Mouse (Mus musculus): Measurements from ENCODE around the gene Cyp2j6. TPM values are rescaled to one million over a fixed set of nuclear protein-coding genes. Genes with fewer than 3 reads are reported as not detected.
A peak's percentile ranks its signal among the peaks of the same experiment; 100 is the strongest.
"Not testable (repeated sequence)": the region's sequence is repeated elsewhere in the genome, so short reads cannot be mapped to it uniquely, and the experiment has no call there.

The Cyp2j6 gene
- polyA plus RNA-seq (2012; rRNA removed) = 9.7 and 11.3 TPM in 2 replicates

- peak; percentile 23 for DNase-seq (ENCODE audit: low spot score)
These were observed at the start of gene Cyp2j6 for GRCm38 (mm10) chr4:96553133-96553819. Cyp2j6 (minus strand) TSS chr4:96553661.

- peak; percentile 23 for DNase-seq (ENCODE audit: low spot score)
These were observed 38.3 kb upstream of the Cyp2j6 start for GRCm38 (mm10) chr4:96591791-96592150.

GRCm38 (mm10) chr4:96590911-96591790 is 37.7 kb upstream of the Cyp2j6 start, which contains the start of gene Cyp2j9:
Cyp2j9 (minus strand) TSS chr4:96591578.
- DNase-seq (ENCODE audit: low spot score) = peak; percentile 33

GRCm38 (mm10) chr4:96581425-96582088 is 28.1 kb upstream of the Cyp2j6 start:
- DNase-seq (ENCODE audit: low spot score) = no peak

GRCm38 (mm10) chr4:96580351-96580750 is 26.9 kb upstream of the Cyp2j6 start:
- not testable (repeated sequence) for DNase-seq (ENCODE audit: low spot score)

- no peak for DNase-seq (ENCODE audit: low spot score)
These were observed 16.0 kb upstream of the Cyp2j6 start for GRCm38 (mm10) chr4:96569442-96569841.

- DNase-seq (ENCODE audit: low spot score) = no peak
These were observed 14.5 kb upstream of the Cyp2j6 start for GRCm38 (mm10) chr4:96567988-96568387.

GRCm38 (mm10) chr4:96565808-96566207 is 12.3 kb upstream of the Cyp2j6 start:
- DNase-seq (ENCODE audit: low spot score) = no peak

GRCm38 (mm10) chr4:96560464-96560863 is 7.0 kb upstream of the Cyp2j6 start:
- DNase-seq (ENCODE audit: low spot score) = no peak

GRCm38 (mm10) chr4:96559781-96560180 is 6.3 kb upstream of the Cyp2j6 start:
- DNase-seq (ENCODE audit: low spot score) = no peak

GRCm38 (mm10) chr4:96551619-96552018 is 1.8 kb downstream of the Cyp2j6 start:
- DNase-seq (ENCODE audit: low spot score) = no peak

- no peak for DNase-seq (ENCODE audit: low spot score)
These were observed 7.5 kb downstream of the Cyp2j6 start for GRCm38 (mm10) chr4:96545976-96546375.

GRCm38 (mm10) chr4:96525772-96526171 is 27.7 kb downstream of the Cyp2j6 start:
- no peak for DNase-seq (ENCODE audit: low spot score)

GRCm38 (mm10) chr4:96522256-96522655 is 31.2 kb downstream of the Cyp2j6 start:
- DNase-seq (ENCODE audit: low spot score) = no peak

GRCm38 (mm10) chr4:96510083-96510482 is 43.4 kb downstream of the Cyp2j6 start:
- DNase-seq (ENCODE audit: low spot score) = no peak

GRCm38 (mm10) chr4:96507286-96507685 is 46.2 kb downstream of the Cyp2j6 start, which contains the start of gene Cyp2j8:
Cyp2j8 (minus strand) TSS chr4:96507386.
- no peak for DNase-seq (ENCODE audit: low spot score)

Other genes with a start within 250 kb of the Cyp2j6 start
- gene Cyp2j11, start 205.0 kb downstream of the Cyp2j6 start, polyA plus RNA-seq (2012; rRNA removed) = not detected in 2 replicates
- gene Cyp2j8, start 46.3 kb downstream of the Cyp2j6 start, polyA plus RNA-seq (2012; rRNA removed) = 0.04 and 0.06 TPM in 2 replicates
- 8.6 and 11.4 TPM in 2 replicates for gene Cyp2j9, start 37.9 kb upstream of the Cyp2j6 start, polyA plus RNA-seq (2012; rRNA removed)
- gene Cyp2j5, start 110.5 kb upstream of the Cyp2j6 start, polyA plus RNA-seq (2012; rRNA removed) = not detected in 2 replicates
- not detected in 2 replicates for gene Gm12695, start 231.5 kb upstream of the Cyp2j6 start, polyA plus RNA-seq (2012; rRNA removed)

All from urinary bladder, adult 2 months (tissue).